Mouse (Mus musculus) liver, embryonic 14.5 days (tissue): ENCODE data around the gene Als2cr12. TPM values are rescaled to one million over a fixed set of nuclear protein-coding genes. Genes with fewer than 3 reads are reported as not detected.
"Not testable (repeated sequence)": the region's sequence is repeated elsewhere in the genome, so short reads cannot be mapped to it uniquely, and the experiment has no call there.

Experiments used
- ATAC-seq: fragments of 200-750 bp; cut with Nextera tagmentation; 2 replicates; pipeline ENCODE4 v1.8.0; 2017; ENCODE audit warnings: moderate number of reproducible peaks, mild to moderate bottlenecking, moderate library complexity; ENCODE audit not compliant: insufficient read depth
- DNase-seq, 3 experiments: peaks; one replicate each; pipeline ENCODE4 v3.0.0-alpha.2; 2012 to 2013; ENCODE audit warnings: low read depth in 3 of 3, low spot score in 3 of 3
- H3K27ac ChIP-seq: fragments of 300-500 bp; sonication (generic); 2 replicates; pipeline ENCODE4 v1.5.1; 2014; ENCODE audit warnings: moderate library complexity, mild to moderate bottlenecking, control low read depth, inconsistent platforms
- H3K27me3 ChIP-seq: fragments of 300-500 bp; sonication (generic); 2 replicates; pipeline ENCODE4 v1.6.1; 2014; ENCODE audit warnings: mild to moderate bottlenecking, low read length, moderate library complexity; ENCODE audit not compliant: control insufficient read depth, insufficient read depth
- H3K36me3 ChIP-seq: fragments of 300-500 bp; sonication (generic); replicated peaks from 2 replicates; pipeline ENCODE4 v1.6.1; 2014; ENCODE audit warnings: low read depth; ENCODE audit not compliant: control insufficient read depth, insufficient read depth
- H3K4me1 ChIP-seq, 2 experiments: fragments of 200-500 bp in 1 of 2; fragments of 300-500 bp in 1 of 2; sonication (generic) in 1 of 2; replicated peaks; 2 replicates each; pipeline ENCODE4 v1.6.1; 2012 to 2014; ENCODE audit warnings: antibody characterized with exemption in 1 of 2, inconsistent platforms in 1 of 2, low read length in 1 of 2; ENCODE audit not compliant: control insufficient read depth in 2 of 2, insufficient read depth in 2 of 2
- H3K4me2 ChIP-seq: fragments of 300-500 bp; sonication (generic); 2 replicates; pipeline ENCODE4 v1.6.1; 2014; ENCODE audit warnings: low read depth, mild to moderate bottlenecking, control low read depth, moderate library complexity
- H3K4me3 ChIP-seq, 2 experiments: fragments of 200-500 bp in 1 of 2; fragments of 300-500 bp in 1 of 2; sonication (generic) in 1 of 2; 2 replicates each; pipeline ENCODE4 v1.5.1; 2012 to 2014; ENCODE audit warnings: low read depth in 2 of 2, low read length in 2 of 2, mild to moderate bottlenecking in 2 of 2, control low read depth in 1 of 2, inconsistent platforms in 1 of 2, moderate library complexity in 1 of 2; ENCODE audit not compliant: insufficient read depth in 1 of 2
- H3K9ac ChIP-seq: fragments of 300-500 bp; sonication (generic); replicated peaks from 2 replicates; pipeline ENCODE4 v1.6.1; 2014; ENCODE audit warnings: mild to moderate bottlenecking, control low read depth, moderate library complexity
- H3K9me3 ChIP-seq: fragments of 300-500 bp; sonication (generic); 2 replicates; pipeline ENCODE4 v1.6.1; 2016; ENCODE audit warnings: low read length, mixed read lengths; ENCODE audit not compliant: control insufficient read depth
- CTCF ChIP-seq: IDR thresholded peaks from 2 replicates; pipeline ENCODE4 v1.5.1; 2016; ENCODE audit warnings: antibody characterized with exemption, low read depth, control low read depth
- EP300 ChIP-seq: IDR thresholded peaks from 2 replicates; pipeline ENCODE4 v1.6.1; 2016; ENCODE audit warnings: antibody characterized with exemption, low read depth
- WGBS: fragments of 180-500 bp; shearing (Covaris S2); extraction: QIAGEN DNeasy Blood & Tissue Kit; methylation state at CpG from one replicate; pipeline ENCODE4 v1.1.7; 2014; ENCODE audit not compliant: insufficient replicate concordance; 5-methylcytosine and 5-hydroxymethylcytosine counted together
- polyA plus RNA-seq, 2 experiments: library from polyadenylated mRNA; depleted of rRNA in 1 of 2; stranded (reverse) in 1 of 2; unstranded in 1 of 2; fragments of >200 nt; fragmentation: Nextera tagmentation in 1 of 2; extraction: Ambion mirVana in 1 of 2; gene quantifications; 2 replicates each; pipeline versions ENCODE4 v1.2.1 to v1.2.3; 2012 to 2014

Als2cr12 gene
- polyA plus RNA-seq, 2 experiments: not detected

DNA sequence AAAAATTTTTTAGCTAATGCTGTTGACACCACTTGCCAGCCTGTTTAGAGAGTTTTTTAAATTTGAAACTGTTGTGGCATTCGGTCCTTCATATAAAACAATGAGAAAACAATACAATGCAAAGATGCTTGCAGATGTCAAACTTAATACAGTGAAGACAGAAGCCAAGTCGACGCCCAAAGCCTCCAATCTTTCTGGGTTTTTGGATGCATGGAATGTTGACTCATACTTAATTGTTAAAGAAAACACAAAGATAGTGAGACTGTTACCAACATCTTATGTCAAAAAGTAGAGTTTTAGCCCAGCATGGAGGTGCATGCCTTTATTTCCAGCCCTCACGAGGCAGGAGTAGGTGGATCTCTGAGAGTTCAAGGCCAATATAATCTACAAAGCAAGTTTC lies 3.0 kb upstream of the Als2cr12 start:
- Histone ChIP-seq H3K4me2 (no peak overlapping the region), H3K4me3 (no peak overlapping the region), H3K9me3 (no peaks in the 10 kb centered on the region), H3K27me3 (no peaks in the 10 kb centered on the region), H3K27ac (no peak overlapping the region), H3K4me1 (peaks cover 0 to 3% of the 10 kb centered on the region in 2 experiments; a peak in 1 of 4 replicates), H3K36me3 (no peaks in the 10 kb centered on the region), H3K9ac (no peak overlapping the region)
- no peak for TF ChIP-seq CTCF
- no peak for TF ChIP-seq EP300
- no peak for ATAC-seq
- WGBS: 69% methylated on average over 4 of the region's 4 CpGs
- DNase-seq: no peak

DNA sequence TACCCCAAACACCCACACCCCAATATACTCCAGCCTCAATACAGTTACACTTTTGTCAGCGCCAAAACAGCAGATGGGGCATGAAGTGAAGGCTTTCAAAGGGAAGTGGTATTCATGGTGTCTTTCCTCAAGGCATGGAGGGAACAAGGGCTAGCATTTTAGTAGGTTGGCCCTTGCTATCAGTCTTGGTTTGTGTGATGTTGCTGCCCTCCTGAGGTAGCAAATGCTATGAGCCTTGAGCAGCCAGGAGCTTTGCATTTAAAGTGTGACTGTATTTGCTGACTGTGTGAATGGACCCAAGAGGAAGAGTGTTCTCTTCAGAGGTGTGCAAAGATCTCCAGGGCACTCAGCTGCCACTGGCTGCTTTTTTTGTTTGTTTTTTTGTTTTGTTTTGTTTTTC lies 1.8 kb upstream of the Als2cr12 start:
- 22% methylated on average over 1 of the region's 1 CpGs for WGBS
- H3K9ac ChIP-seq, DNase-seq, H3K27ac ChIP-seq, H3K9me3 ChIP-seq, H3K27me3 ChIP-seq, H3K36me3 ChIP-seq, H3K4me1 ChIP-seq, ATAC-seq, H3K4me3 ChIP-seq, H3K4me2 ChIP-seq: not testable (repeated sequence)
- peak; percentile 39 for TF ChIP-seq CTCF

DNA sequence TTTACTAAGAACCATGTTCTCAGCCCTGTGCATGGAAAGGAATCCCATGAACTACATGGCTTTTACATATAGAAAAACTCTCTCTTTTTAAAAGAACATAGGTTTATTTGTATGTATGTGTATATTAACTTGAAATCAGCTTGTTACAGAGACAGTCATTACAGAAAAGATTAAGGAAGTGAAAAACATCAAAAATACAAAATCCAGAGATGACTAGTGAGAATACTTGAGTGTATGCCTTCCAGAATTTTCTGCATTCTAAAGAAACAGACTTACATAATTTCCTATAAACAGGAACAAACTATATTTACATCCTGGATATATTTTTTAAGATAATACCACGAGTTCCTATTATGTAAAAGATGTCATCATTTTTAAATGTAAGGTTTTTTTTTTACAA lies 2.1 kb downstream of the Als2cr12 start:
- no peak for ATAC-seq
- H3K4me2 ChIP-seq: no peak overlapping the region
- no peak overlapping the region for H3K9ac ChIP-seq
- H3K36me3 ChIP-seq: no peaks in the 10 kb centered on the region
- H3K27ac ChIP-seq: no peak overlapping the region
- no peaks in the 10 kb centered on the region for H3K4me1 ChIP-seq
- H3K4me3 ChIP-seq: no peak overlapping the region
- TF ChIP-seq CTCF (no peak), EP300 (no peak)
- no peaks in the 10 kb centered on the region for H3K9me3 ChIP-seq
- 48% methylated on average over 1 of the region's 1 CpGs for WGBS
- no peaks in the 10 kb centered on the region for H3K27me3 ChIP-seq
- no peak for DNase-seq

DNA sequence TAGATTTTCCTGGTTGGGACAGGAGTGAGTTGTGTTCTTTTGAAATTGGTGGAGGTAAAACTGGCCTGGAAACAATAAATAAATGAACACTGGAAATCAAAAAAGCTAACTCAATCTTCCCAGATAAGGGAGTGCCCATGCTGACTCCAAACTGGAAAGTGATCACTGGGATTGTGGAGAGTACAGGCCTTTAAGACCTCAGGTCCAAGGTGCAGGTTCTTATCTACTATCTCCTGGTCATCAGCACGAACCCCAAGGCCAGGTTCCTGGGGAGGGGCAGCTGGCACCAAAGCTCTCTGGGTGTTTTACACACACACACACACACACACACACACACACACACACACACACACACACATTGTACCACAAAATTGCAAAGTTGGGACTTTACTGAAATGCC lies 4.1 kb downstream of the Als2cr12 start:
- not testable (repeated sequence) for H3K4me2 ChIP-seq, H3K27me3 ChIP-seq, H3K4me1 ChIP-seq, H3K4me3 ChIP-seq, H3K36me3 ChIP-seq, H3K27ac ChIP-seq, DNase-seq, H3K9me3 ChIP-seq, ATAC-seq, H3K9ac ChIP-seq
- 27% methylated on average over 1 of the region's 1 CpGs for WGBS

GRCm38 (mm10) chr1:58690834-58691488 lies 4.8 kb downstream of the Als2cr12 start:
- H3K36me3 ChIP-seq, H3K27me3 ChIP-seq, H3K4me1 ChIP-seq, H3K4me3 ChIP-seq, H3K27ac ChIP-seq, H3K9me3 ChIP-seq, ATAC-seq, H3K4me2 ChIP-seq, DNase-seq, H3K9ac ChIP-seq: not testable (repeated sequence)
- WGBS: 69% methylated on average over 2 of the region's 3 CpGs
